Mouse (Mus musculus) olfactory bulb, adult 2 months (tissue): ENCODE measurements around the gene Akt1s1.

Source experiments
- CTCF ChIP-seq: fragments of 200-500 bp; IDR thresholded peaks from 2 replicates; pipeline ENCODE4 v1.5.1; 2012; ENCODE audit warnings: low read depth, mild to moderate bottlenecking, low read length, moderate library complexity; ENCODE audit not compliant: insufficient read depth
- POLR2A ChIP-seq: fragments of 200-500 bp; IDR thresholded peaks from 2 replicates; pipeline ENCODE4 v1.6.1; 2012; ENCODE audit warnings: mild to moderate bottlenecking, low read depth, low read length, moderate library complexity; ENCODE audit not compliant: insufficient read depth

GRCm38 (mm10) chr7:44810365-44810764 lies 38.4 kb upstream of the Akt1s1 start:
- TF ChIP-seq CTCF: no peak
- TF ChIP-seq POLR2A: no peak
